Mouse (Mus musculus): ENCODE data around the gene Nckap5.

The Nckap5 gene

DNA sequence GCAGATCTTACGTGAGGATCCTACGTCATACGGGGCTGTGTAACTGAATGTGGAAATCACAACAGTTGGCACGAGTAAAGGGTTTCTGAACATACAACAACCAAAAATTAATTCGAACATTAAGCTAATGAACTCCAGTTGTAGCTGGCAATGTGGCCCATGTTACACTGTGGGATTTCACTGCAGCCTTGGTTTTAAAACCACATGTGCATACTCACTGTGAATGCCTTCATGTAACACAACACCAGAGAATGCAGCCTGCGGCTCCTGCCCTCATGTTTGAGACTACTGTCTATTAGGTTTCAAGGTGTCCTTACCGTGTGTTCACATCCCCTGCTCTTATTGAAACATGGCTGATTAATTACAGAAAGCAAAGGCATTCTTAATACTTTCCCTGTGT lies 269.7 kb downstream of the Nckap5 start:
- DNase-seq (ENCODE audit: low read depth, low spot score), result no peak

- DNase-seq (ENCODE audit: low read depth, low spot score), result no peak
Observed at GRCm38 (mm10) chr1:126557791-126558294, 272.8 kb downstream of the Nckap5 start.

GRCm38 (mm10) chr1:126547979-126548378 lies 282.6 kb downstream of the Nckap5 start:
- DNase-seq (ENCODE audit: low read depth, low spot score), result no peak

GRCm38 (mm10) chr1:126544471-126544870 lies 286.1 kb downstream of the Nckap5 start:
- no peak for DNase-seq (ENCODE audit: low read depth, low spot score)

DNA sequence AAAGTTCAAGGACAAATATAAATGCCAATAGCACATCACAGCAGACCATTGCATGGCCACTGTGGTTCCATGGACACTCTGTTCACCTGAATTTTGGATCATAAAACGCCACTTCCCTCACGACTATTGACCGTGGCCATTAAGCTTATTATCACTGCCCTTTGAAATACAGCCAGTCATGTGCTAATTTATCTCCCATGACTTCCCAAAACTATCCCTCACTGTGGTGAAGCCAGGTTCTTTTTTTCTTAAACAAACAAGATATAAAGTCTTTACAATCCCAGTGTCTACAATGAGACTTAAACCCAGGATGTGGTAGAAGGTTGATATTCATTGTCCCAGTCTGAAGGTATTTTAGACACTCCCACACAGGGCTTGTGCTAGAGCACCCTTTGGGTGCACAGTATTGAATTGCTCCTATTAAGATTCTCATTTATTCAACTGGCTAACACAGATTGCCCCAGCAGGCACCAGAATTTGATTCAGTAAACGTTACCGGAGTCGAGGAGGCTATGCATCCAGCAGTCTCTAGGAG lies 293.3 kb downstream of the Nckap5 start:
- no peak for DNase-seq (ENCODE audit: low read depth, low spot score)

DNA sequence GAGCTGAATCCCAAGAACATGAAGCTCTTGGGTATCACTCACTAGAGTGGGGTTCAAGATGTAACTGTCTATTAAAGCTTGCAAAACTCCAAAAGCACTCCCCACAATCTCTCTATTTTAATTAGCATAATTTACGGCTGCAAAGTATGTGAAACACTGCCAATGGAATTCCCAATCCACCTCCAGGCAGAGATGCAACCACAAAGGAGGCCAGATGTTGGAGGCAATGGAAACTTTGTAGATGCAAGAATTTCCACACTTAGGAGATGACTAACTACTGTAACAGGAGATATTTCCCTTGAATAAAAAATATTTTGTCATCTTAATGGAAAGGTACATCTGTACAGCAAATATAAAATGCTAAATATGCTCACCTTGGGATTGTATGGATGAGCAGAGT lies 295.1 kb downstream of the Nckap5 start:
- no peak for DNase-seq (ENCODE audit: low read depth, low spot score)

DNA sequence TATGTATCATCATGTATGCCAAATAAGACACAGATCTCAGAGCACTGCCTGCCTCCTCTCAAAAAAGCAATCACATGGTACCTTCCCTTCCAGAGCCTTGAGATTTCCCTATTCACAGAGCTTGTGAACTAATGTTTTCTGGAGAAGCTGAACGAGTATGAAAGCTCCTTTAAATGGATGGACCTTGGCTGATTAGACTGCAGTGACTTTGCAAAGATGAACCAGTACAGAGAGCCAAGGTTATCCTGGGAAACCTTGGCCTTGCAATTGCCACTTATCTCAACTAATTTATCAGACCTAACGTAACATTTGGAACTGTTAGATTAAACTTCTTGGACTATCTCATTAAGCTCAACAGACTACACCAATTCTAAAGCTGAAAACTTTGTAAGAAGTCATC lies 296.6 kb downstream of the Nckap5 start:
- no peak for DNase-seq (ENCODE audit: low read depth, low spot score)

DNA sequence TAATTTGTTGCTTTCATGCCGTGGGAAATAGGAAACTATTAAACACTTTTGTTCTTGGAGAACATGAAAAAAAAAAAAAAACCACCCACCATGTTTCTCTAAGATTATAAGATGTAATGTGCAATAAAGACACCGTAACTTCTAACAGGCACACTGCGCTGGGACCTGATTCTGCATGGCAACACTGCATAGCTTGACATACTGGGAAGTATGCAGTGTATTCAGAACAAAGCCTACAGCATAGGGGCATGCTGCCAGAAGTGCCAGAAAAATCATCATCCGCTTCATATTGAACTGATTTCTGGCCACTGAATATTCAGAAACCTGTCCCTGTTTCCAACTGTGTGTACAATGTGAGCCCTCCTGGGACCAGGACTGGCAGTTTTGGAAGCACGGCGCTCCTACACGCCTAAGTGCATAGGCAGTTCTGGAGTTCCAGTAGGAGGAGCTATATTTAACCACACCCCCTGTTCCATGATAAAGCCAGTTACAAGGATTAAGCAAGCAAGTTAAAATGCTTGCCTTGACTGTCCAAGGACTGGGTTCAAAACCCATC lies 302.5 kb downstream of the Nckap5 start:
- DNase-seq (ENCODE audit: low read depth, low spot score), result no peak

GRCm38 (mm10) chr1:126518067-126518466 lies 312.5 kb downstream of the Nckap5 start:
- DNase-seq (ENCODE audit: low read depth, low spot score), result no peak

- no peak for DNase-seq (ENCODE audit: low read depth, low spot score)
Observed at GRCm38 (mm10) chr1:126517427-126517826, 313.2 kb downstream of the Nckap5 start.

- no peak for DNase-seq (ENCODE audit: low read depth, low spot score)
Observed at GRCm38 (mm10) chr1:126515054-126515756, 315.4 kb downstream of the Nckap5 start.

- DNase-seq (ENCODE audit: low read depth, low spot score), result no peak
Observed at GRCm38 (mm10) chr1:126511835-126512445, 318.7 kb downstream of the Nckap5 start.

DNA sequence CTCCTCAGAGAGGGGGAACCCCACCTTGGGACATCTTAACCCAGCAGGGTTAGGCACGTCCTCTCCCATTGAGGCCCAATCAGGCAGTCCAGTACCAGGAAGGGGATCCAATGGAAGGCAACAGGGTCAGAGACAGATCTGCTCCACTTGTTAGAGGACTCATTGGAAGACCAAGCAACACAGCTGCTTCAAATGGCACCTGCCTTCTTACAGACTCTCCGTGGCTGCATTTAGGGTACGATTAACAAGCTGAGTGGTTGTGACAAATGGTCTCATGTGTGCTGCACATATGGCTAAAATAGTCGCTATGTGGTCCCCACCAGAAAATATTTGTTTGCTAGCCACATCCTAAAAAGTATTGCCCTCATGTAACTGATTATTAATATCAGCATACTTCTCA lies 325.9 kb downstream of the Nckap5 start:
- DNase-seq (ENCODE audit: low read depth, low spot score), result no peak

GRCm38 (mm10) chr1:126502741-126503140 lies 327.9 kb downstream of the Nckap5 start:
- no peak for DNase-seq (ENCODE audit: low read depth, low spot score)

DNA sequence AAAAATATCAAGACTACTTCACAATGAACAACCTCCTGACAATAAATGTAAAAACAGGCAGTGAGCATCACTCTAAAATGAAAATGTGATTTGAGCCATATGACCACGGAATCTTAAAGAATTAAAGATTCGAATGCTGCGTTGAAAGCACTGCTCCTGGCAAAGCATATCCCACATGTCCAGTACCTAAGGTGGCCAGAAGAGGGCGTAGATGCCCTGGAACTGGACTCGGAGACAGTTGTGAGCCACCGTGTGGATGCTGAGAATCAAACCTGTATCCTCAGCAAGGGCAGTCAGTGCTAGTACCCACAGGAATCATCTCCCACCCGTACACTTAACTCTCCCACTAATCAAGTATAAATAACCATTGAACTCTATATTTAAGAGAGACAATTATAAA lies 333.9 kb downstream of the Nckap5 start:
- no peak for DNase-seq (ENCODE audit: low read depth, low spot score)

GRCm38 (mm10) chr1:126492206-126493071 lies 338.2 kb downstream of the Nckap5 start:
- DNase-seq (ENCODE audit: low read depth, low spot score), result peak; percentile 11

DNA sequence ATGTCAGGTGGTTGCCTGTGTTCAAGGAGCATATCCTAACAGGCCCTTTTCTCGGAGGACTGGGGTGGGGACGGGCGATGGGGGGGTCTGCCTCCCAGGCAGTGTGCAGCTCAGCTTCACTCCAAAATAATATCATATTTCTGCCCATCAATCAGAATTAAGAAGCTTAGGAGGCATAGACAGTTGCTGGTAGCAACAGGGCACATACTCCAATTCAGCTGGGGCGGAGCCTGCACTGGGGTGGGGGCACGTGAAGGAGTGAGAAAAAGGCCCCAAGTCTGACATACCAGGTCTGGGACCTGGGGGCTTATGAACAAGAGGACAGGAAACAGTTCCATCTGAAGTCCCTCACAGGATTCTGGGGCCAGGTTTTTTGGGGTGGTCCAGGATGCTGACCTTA lies 339.2 kb downstream of the Nckap5 start:
- DNase-seq (ENCODE audit: low read depth, low spot score), result no peak

DNA sequence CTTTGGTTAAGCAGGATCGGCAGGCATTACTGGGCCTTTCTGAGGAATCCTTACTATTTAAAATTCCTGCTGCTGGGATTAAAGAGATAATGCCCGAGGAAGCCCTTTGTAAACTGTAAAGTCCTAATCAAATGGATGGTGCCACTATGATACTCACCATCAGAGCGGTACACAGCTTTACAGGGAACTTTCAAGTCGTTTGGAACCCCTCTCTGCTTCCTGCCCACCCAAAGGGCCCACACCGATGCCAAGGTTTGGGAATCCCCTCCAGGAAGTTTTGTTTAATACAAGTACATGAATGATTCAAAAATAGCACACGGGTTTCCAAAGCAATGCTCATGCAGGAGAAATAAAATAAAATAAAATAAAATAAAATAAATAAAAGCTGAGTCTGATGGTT lies 340.3 kb downstream of the Nckap5 start:
- no peak for DNase-seq (ENCODE audit: low read depth, low spot score)

- DNase-seq (ENCODE audit: low read depth, low spot score), result no peak
Observed at GRCm38 (mm10) chr1:126484664-126485087, 345.9 kb downstream of the Nckap5 start.

- DNase-seq (ENCODE audit: low read depth, low spot score), result no peak
Observed at GRCm38 (mm10) chr1:126483665-126484064, 346.9 kb downstream of the Nckap5 start.

DNA sequence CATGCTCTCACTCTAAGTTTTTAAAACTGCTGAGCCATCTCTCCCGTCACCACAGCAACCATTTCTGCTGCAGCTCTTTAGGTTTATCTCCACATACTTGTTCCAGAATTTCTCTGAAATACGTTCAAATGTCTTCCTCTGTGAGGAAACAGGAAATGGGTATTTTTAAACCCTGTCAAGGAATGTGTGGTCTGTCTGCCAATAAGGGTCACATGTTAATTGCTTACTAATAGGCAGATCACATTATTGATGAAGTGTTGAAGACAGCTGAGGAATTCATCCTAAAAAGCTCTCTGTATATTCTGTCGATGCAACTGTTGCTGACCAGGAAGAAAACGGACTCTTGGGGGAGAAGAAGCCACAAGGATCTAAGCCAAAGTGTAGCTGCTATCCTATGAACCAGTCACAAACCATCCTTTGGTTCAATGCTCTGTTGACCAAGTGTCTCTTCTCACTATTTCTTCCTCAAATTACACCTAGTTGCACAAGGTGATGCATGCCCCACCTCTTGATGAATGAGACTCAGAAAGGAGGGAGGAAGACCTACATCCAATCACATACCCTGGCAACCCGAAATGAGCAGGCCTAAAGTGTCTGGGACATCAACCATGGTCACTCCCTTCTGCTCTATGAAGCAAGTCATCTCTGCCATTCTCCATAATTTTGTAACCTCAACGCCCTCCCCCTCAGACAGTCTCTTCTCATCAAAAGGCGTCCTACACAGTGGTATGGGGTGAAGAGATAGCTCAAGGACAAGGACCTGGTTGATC lies 349.0 kb downstream of the Nckap5 start:
- no peak for DNase-seq (ENCODE audit: low read depth, low spot score)
